Mouse (Mus musculus) midbrain, embryonic 14.5 days (tissue): ENCODE data around the gene Spint5. TPM values are rescaled to one million over a fixed set of nuclear protein-coding genes. Genes with fewer than 3 reads are reported as not detected.

Experiments
- ATAC-seq: fragments of 200-750 bp; cut with Nextera tagmentation; 2 replicates; pipeline ENCODE4 v1.8.0; 2017; ENCODE audit warnings: moderate number of reproducible peaks, moderate library complexity; ENCODE audit not compliant: low FRiP score, low TSS enrichment
- DNase-seq: peaks from one replicate; pipeline ENCODE4 v3.0.0-alpha.2; 2015
- H3K27ac ChIP-seq: fragments of 300-500 bp; sonication (generic); replicated peaks from 2 replicates; pipeline ENCODE4 v1.5.1; 2014; ENCODE audit warnings: mild to moderate bottlenecking, low read depth, low read length, moderate library complexity
- H3K27me3 ChIP-seq: fragments of 300-500 bp; sonication (generic); 2 replicates; pipeline ENCODE4 v1.6.1; 2014; ENCODE audit warnings: low read length, control low read depth, mixed read lengths; ENCODE audit not compliant: control insufficient read depth, insufficient read depth
- H3K36me3 ChIP-seq: fragments of 300-500 bp; sonication (generic); 2 replicates; pipeline ENCODE4 v1.6.1; 2014; ENCODE audit warnings: low read length, control low read depth; ENCODE audit not compliant: control insufficient read depth, insufficient read depth
- H3K4me1 ChIP-seq: fragments of 300-500 bp; sonication (generic); 2 replicates; pipeline ENCODE4 v1.6.1; 2014; ENCODE audit warnings: mild to moderate bottlenecking, antibody characterized with exemption, low read length, control low read depth; ENCODE audit not compliant: control insufficient read depth, insufficient read depth
- H3K4me2 ChIP-seq: fragments of 300-500 bp; sonication (generic); 2 replicates; pipeline ENCODE4 v1.6.1; 2014; ENCODE audit warnings: mild to moderate bottlenecking, low read length, moderate library complexity
- H3K4me3 ChIP-seq: fragments of 300-500 bp; sonication (generic); replicated peaks from 2 replicates; pipeline ENCODE4 v1.5.1; 2014; ENCODE audit warnings: low read depth, low read length
- H3K9ac ChIP-seq: fragments of 300-500 bp; sonication (generic); replicated peaks from 2 replicates; pipeline ENCODE4 v1.6.1; 2014; ENCODE audit warnings: mild to moderate bottlenecking, low read length, moderate library complexity
- H3K9me3 ChIP-seq: fragments of 300-500 bp; sonication (generic); 2 replicates; pipeline ENCODE4 v1.6.1; 2016; ENCODE audit warnings: low read length, control low read depth, mixed read lengths; ENCODE audit not compliant: control insufficient read depth
- WGBS: fragments of 180-500 bp; shearing (Covaris S2); extraction: QIAGEN DNeasy Blood & Tissue Kit; methylation state at CpG from one replicate; pipeline ENCODE4 v1.1.7; 2014; 5-methylcytosine and 5-hydroxymethylcytosine counted together
- polyA plus RNA-seq: library from polyadenylated mRNA; unstranded; fragments of >200 nt; fragmentation: Nextera tagmentation; extraction: Ambion mirVana; gene quantifications from 2 replicates; pipeline ENCODE4 v1.2.1, GENCODE M21; 2014

The Spint5 gene
- polyA plus RNA-seq, 1 experiment from 2014 or later, result not detected

- Histone ChIP-seq H3K36me3 (peaks cover 88% of the 10 kb centered on the region), H3K9me3 (no peaks in the 10 kb centered on the region), H3K9ac (no peak overlapping the region), H3K4me1 (no peaks in the 10 kb centered on the region), H3K27ac (no peak overlapping the region), H3K27me3 (no peaks in the 10 kb centered on the region), H3K4me3 (no peak overlapping the region), H3K4me2 (no peak overlapping the region)
- 95% methylated on average over 4 of the region's 4 CpGs for WGBS
- no peak for DNase-seq
- ATAC-seq, result no peak
Observed at GRCm38 (mm10) chr2:164760059-164760833, 45.1 kb downstream of the Spint5 start.

GRCm38 (mm10) chr2:164761502-164761901 is 46.4 kb downstream of the Spint5 start:
- H3K36me3 ChIP-seq, result peaks cover 88% of the 10 kb centered on the region
- ATAC-seq (no peak), DNase-seq (no peak)

GRCm38 (mm10) chr2:164761971-164762370 is 46.9 kb downstream of the Spint5 start:
- Histone ChIP-seq H3K4me2 (no peak overlapping the region), H3K9ac (no peak overlapping the region), H3K27ac (no peak overlapping the region), H3K27me3 (no peaks in the 10 kb centered on the region), H3K4me1 (no peaks in the 10 kb centered on the region), H3K36me3 (peaks cover 85% of the 10 kb centered on the region), H3K9me3 (no peaks in the 10 kb centered on the region), H3K4me3 (no peak overlapping the region)
- WGBS, result 98% methylated on average over 4 of the region's 4 CpGs
- DNase-seq, result no peak
- no peak for ATAC-seq

More at GRCm38 (mm10) chr2:164761502-164761901, 46.4 kb downstream of the Spint5 start:
- Histone ChIP-seq H3K27me3 (no peaks in the 10 kb centered on the region), H3K4me1 (no peaks in the 10 kb centered on the region), H3K4me2 (no peak overlapping the region), H3K27ac (no peak overlapping the region), H3K9ac (no peak overlapping the region), H3K9me3 (no peaks in the 10 kb centered on the region), H3K4me3 (no peak overlapping the region)
- 97% methylated on average over 2 of the region's 2 CpGs for WGBS

- no peak for DNase-seq
- WGBS, result 89% methylated on average over 7 of the region's 7 CpGs
- no peak overlapping the region for H3K27ac ChIP-seq
- no peak for ATAC-seq
- H3K4me2 ChIP-seq, result no peak overlapping the region
- no peaks in the 10 kb centered on the region for H3K27me3 ChIP-seq
- peaks cover 85% of the 10 kb centered on the region for H3K36me3 ChIP-seq
- no peak overlapping the region for H3K4me3 ChIP-seq
- H3K9me3 ChIP-seq, result no peaks in the 10 kb centered on the region
- no peak overlapping the region for H3K9ac ChIP-seq
- no peaks in the 10 kb centered on the region for H3K4me1 ChIP-seq
Observed at GRCm38 (mm10) chr2:164762593-164762992, 47.5 kb downstream of the Spint5 start.

GRCm38 (mm10) chr2:164765841-164766240 is 50.7 kb downstream of the Spint5 start:
- no peak for DNase-seq
- no peak for ATAC-seq
- Histone ChIP-seq H3K27me3 (no peaks in the 10 kb centered on the region), H3K36me3 (peaks cover 65% of the 10 kb centered on the region), H3K4me1 (peaks cover 5% of the 10 kb centered on the region), H3K27ac (no peak overlapping the region), H3K9ac (no peak overlapping the region), H3K9me3 (no peaks in the 10 kb centered on the region), H3K4me3 (no peak overlapping the region), H3K4me2 (no peak overlapping the region)
- 78% methylated on average over 3 of the region's 3 CpGs for WGBS

Other genes with a start within 250 kb of the Spint5 start
- not detected in 2 replicates for gene Trp53tg5, start 241.6 kb upstream of the Spint5 start, polyA plus RNA-seq
- gene Dbndd2, start 229.2 kb upstream of the Spint5 start, polyA plus RNA-seq, result 11.4 and 11.8 TPM in 2 replicates
- gene Pigt, start 217.8 kb upstream of the Spint5 start, polyA plus RNA-seq, result 98.9 and 115 TPM in 2 replicates
- 0.61 and 1.2 TPM in 2 replicates for gene Wfdc2, start 152.9 kb upstream of the Spint5 start, polyA plus RNA-seq
- gene Spint3, start 141.8 kb upstream of the Spint5 start, polyA plus RNA-seq, result not detected in 2 replicates
- not detected in 2 replicates for gene Wfdc6a, start 129.9 kb upstream of the Spint5 start, polyA plus RNA-seq
- not detected in 2 replicates for gene Eppin, start 121.7 kb upstream of the Spint5 start, polyA plus RNA-seq
- not detected in 2 replicates for gene Wfdc6b, start 101.8 kb upstream of the Spint5 start, polyA plus RNA-seq
- gene Wfdc8, start 101.7 kb upstream of the Spint5 start, polyA plus RNA-seq, result not detected in 2 replicates
- gene Wfdc16, start 76.5 kb upstream of the Spint5 start, polyA plus RNA-seq, result not detected in 2 replicates
- gene Wfdc10, start 59.3 kb upstream of the Spint5 start, polyA plus RNA-seq, result not detected in 2 replicates
- gene Wfdc9, start 58.7 kb upstream of the Spint5 start, polyA plus RNA-seq, result not detected in 2 replicates
- gene Wfdc11, start 41.2 kb upstream of the Spint5 start, polyA plus RNA-seq, result not detected in 2 replicates
- not detected in 2 replicates for gene Wfdc13, start 30.2 kb upstream of the Spint5 start, polyA plus RNA-seq
- gene Spint4, start 16.8 kb upstream of the Spint5 start, polyA plus RNA-seq, result not detected in 2 replicates
- gene Wfdc3, start 30.6 kb downstream of the Spint5 start, polyA plus RNA-seq, result 0.80 and 1.1 TPM in 2 replicates
- gene Dnttip1, start 30.7 kb downstream of the Spint5 start, polyA plus RNA-seq, result 49.1 and 55.0 TPM in 2 replicates
- gene Ube2c, start 54.6 kb downstream of the Spint5 start, polyA plus RNA-seq, result 45.9 and 85.7 TPM in 2 replicates
- gene Tnnc2, start 64.7 kb downstream of the Spint5 start, polyA plus RNA-seq, result not detected in 2 replicates
- gene Snx21, start 70.5 kb downstream of the Spint5 start, polyA plus RNA-seq, result 22.1 and 34.5 TPM in 2 replicates
- gene Acot8, start 89.6 kb downstream of the Spint5 start, polyA plus RNA-seq, result 17.1 and 18.5 TPM in 2 replicates
- 14.7 and 15.6 TPM in 2 replicates for gene Zswim3, start 89.8 kb downstream of the Spint5 start, polyA plus RNA-seq
- gene Zswim1, start 107.4 kb downstream of the Spint5 start, polyA plus RNA-seq, result 27.8 and 30.5 TPM in 2 replicates
- gene Spata25, start 113.2 kb downstream of the Spint5 start, polyA plus RNA-seq, result 0.29 TPM in 1 of 2 replicates, not detected in the other
- gene Ctsa, start 117.6 kb downstream of the Spint5 start, polyA plus RNA-seq, result 77.1 and 88.2 TPM in 2 replicates
- 5.1 and 6.9 TPM in 2 replicates for gene Neurl2, start 118.2 kb downstream of the Spint5 start, polyA plus RNA-seq
- 29.8 and 91.1 TPM in 2 replicates for gene Pltp, start 142.4 kb downstream of the Spint5 start, polyA plus RNA-seq
- 92.8 and 99.5 TPM in 2 replicates for gene Pcif1, start 164.0 kb downstream of the Spint5 start, polyA plus RNA-seq
- 13.9 and 15.5 TPM in 2 replicates for gene Zfp335, start 196.5 kb downstream of the Spint5 start, polyA plus RNA-seq
- 29.7 and 29.9 TPM in 2 replicates for gene Mmp9, start 225.5 kb downstream of the Spint5 start, polyA plus RNA-seq
- 53.8 and 63.0 TPM in 2 replicates for gene Slc12a5, start 245.5 kb downstream of the Spint5 start, polyA plus RNA-seq